Mouse (Mus musculus): Measurements from ENCODE around the gene Pdk2.

DNA sequence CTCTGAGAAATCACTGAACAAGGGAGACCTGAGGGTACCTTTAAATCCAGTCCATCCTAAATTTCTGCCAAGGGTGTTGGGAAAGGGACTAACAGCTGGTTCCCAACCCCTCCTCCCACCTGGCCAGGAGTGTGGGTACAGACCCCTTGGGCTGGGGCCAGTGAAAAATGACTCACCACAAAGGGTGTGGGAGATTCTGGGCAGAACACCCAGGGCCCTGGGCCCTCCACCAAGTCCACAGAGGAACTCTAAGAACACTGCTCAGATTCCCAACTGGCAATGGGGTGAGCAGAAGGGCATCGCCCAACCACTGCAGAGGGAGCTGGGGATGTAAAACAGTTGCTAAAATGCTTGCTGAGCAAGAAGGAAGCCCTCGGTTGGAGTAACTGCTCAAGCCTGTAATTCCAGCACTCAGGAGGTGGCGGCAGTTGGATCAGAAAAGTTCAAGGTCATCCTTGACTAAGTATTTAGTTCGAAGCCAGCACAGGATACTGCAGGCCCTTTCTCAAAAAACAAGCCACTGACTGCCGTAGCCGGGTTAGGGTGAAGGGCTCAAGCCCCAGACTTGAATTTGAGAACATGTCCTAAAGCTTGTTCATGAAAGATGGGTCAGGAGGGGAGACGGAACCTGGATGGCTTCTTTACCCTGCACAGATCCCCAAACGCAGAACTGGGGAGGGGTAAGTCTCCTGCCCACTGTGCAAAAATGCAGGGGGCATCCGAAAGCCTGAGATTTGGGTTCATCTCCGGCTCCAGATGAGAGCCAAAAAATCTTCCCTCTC, 52.2 kb downstream of the Pdk2 start:
- no peak for TF ChIP-seq POLR2A (IDR thresholded peaks at IDR 0.05; ENCODE audit: low read depth, low read length)
- no peak for TF ChIP-seq CTCF (IDR thresholded peaks at IDR 0.05; ENCODE audit: extremely low read depth, insufficient read length, insufficient replicate concordance, low read depth, low read length)
